Mouse (Mus musculus) G1E (cell line): ENCODE data around the gene Nptxr. TPM values are rescaled to one million over a fixed set of nuclear protein-coding genes. Genes with fewer than 3 reads are reported as not detected.

Experiments used
- ATAC-seq: 2 replicates; pipeline ENCODE4 v1.8.0; 2016; ENCODE audit warnings: mild to moderate bottlenecking; ENCODE audit not compliant: insufficient number of reproducible peaks, poor library complexity, low FRiP score, severe bottlenecking; ENCODE audit errors: extremely low read depth
- DNase-seq: peaks from one replicate; pipeline ENCODE4 v3.0.0; 2012; ENCODE audit warnings: low spot score
- H3K27me3 ChIP-seq: 2 replicates; pipeline ENCODE4 v1.6.1; 2012; ENCODE audit warnings: mild to moderate bottlenecking, low read length, inconsistent platforms; ENCODE audit not compliant: insufficient read depth
- H3K36me3 ChIP-seq: replicated peaks from 2 replicates; pipeline ENCODE3; 2012; ENCODE audit warnings: mild to moderate bottlenecking, inconsistent platforms
- H3K4me1 ChIP-seq: 2 replicates; pipeline ENCODE4 v1.6.1; 2012; ENCODE audit warnings: low read depth, low read length, inconsistent platforms, mixed read lengths; ENCODE audit not compliant: insufficient read depth
- H3K4me3 ChIP-seq: 2 replicates; pipeline ENCODE4 v1.5.1; 2012; ENCODE audit warnings: low read depth, mild to moderate bottlenecking, inconsistent platforms, low read length, moderate library complexity, mixed read lengths
- H3K9me3 ChIP-seq: replicated peaks from 2 replicates; pipeline ENCODE4 v1.6.1; 2012; ENCODE audit warnings: inconsistent platforms
- CTCF ChIP-seq: IDR thresholded peaks from 2 replicates; pipeline ENCODE4 v1.5.1; 2012; ENCODE audit warnings: low read depth, low read length, inconsistent platforms, mixed read lengths
- GATA1 ChIP-seq: IDR thresholded peaks from 2 replicates; pipeline ENCODE4 v1.6.1; 2012; ENCODE audit warnings: borderline replicate concordance, low read length, inconsistent platforms, mixed read lengths
- GATA2 ChIP-seq: IDR thresholded peaks from 2 replicates; pipeline ENCODE4 v1.6.1; 2012; ENCODE audit warnings: low read depth, low read length, inconsistent platforms, borderline replicate concordance
- POLR2AphosphoS5 ChIP-seq: IDR thresholded peaks from 2 replicates; pipeline ENCODE4 v1.6.1; 2012; ENCODE audit warnings: low read depth, low read length, inconsistent platforms; ENCODE audit not compliant: insufficient replicate concordance
- TAL1 ChIP-seq: conservative IDR thresholded peaks from 2 replicates; pipeline ENCODE4 v1.6.1; 2012; ENCODE audit warnings: low read depth, low read length, inconsistent platforms, mixed read lengths
- polyA plus RNA-seq: library from polyadenylated mRNA; stranded (reverse); fragments of >175 nt; gene quantifications from 2 replicates; pipeline ENCODE4 v1.2.3, GENCODE M21; 2012
- total RNA-seq, 2 experiments: library from RNA; stranded (forward) in 1 of 2; stranded (reverse) in 1 of 2; fragments of 200-1000 nt in 1 of 2; fragments of >200 nt in 1 of 2; fragmentation: Nextera tagmentation in 1 of 2; gene quantifications; 2 replicates each; pipeline ENCODE4 v1.2.3; 2014 to 2017

Gene Nptxr
- total and polyA plus RNA-seq, 3 experiments: 0.01 to 0.05 TPM; not detected in 1

DNA sequence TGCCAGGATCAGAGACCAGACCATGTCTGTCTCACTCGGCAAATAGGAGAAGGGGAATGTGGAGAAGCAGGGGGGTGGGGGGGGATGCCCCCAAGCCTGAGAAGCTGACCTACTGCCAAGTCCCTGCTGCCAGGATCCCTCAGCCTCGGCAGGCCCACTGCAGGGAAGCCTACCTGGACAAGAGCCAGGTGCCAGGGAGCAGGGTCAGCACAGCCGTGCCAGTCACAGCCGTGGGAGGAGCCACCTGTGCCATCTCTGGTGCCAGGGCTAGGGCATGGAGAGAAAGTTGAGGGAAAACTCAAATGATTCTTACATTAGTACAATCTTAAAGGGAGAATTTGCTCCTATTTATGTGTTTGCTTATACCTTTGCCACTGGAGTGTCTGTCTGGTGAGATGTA lies 2.3 kb downstream of the Nptxr start:
- DNase-seq: no peak
- no peak for TF ChIP-seq GATA2
- no peak for TF ChIP-seq CTCF
- no peak for TF ChIP-seq POLR2AphosphoS5
- TF ChIP-seq GATA1: no peak
- TF ChIP-seq TAL1: no peak
- Histone ChIP-seq H3K27me3 (peaks cover 12% of the 10 kb centered on the region), H3K9me3 (peaks cover 9% of the 10 kb centered on the region), H3K4me3 (no peak overlapping the region), H3K36me3 (no peaks in the 10 kb centered on the region), H3K4me1 (no peaks in the 10 kb centered on the region)
- ATAC-seq: no peak

DNA sequence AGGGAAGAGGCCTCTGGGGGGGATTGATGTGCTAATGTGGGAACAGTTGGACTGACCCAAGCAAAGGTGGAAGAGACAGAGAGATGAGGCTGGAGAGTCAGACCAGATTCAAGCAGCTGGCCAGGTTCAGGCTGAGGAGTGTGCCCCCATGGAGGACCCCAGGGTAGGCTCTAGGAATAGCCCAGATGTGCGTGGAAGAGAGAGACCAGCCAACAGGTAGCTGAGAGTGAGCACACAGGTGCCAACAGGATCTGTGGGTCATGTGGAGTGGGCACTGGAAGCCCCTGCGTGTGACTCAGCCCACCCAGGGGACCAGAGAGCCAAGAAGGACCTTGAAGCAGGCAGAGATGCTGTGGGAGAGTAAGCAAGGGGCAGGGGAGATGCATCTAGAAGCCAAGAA lies 2.9 kb downstream of the Nptxr start:
- Histone ChIP-seq H3K4me1 (no peaks in the 10 kb centered on the region), H3K4me3 (no peak overlapping the region), H3K9me3 (peaks cover 9% of the 10 kb centered on the region), H3K36me3 (no peaks in the 10 kb centered on the region), H3K27me3 (peaks cover 9% of the 10 kb centered on the region; the same call in 1 of the 2 replicates)
- ATAC-seq: no peak
- no peak for TF ChIP-seq GATA2
- no peak for TF ChIP-seq GATA1
- no peak for TF ChIP-seq TAL1
- TF ChIP-seq POLR2AphosphoS5: no peak
- TF ChIP-seq CTCF: no peak
- no peak for DNase-seq

DNA sequence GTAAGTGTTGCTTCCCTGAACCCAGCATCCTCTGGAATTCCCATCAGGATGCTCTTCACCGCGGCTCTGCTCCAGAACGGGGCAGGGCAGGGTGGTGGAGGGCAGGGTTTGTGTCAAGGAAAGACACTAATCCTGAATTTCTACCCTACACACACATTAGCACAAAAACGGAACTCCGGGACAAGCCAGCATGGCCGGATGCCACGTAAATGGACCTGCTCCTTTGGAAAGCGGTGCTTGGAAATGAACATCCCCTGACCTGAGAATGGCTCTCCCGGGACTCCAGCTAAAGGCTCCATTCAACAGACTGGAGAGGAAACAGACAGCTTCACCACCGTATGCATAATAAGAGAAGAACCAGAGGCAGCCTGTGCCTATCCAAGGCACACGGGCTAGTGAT lies 3.9 kb downstream of the Nptxr start:
- Histone ChIP-seq H3K9me3 (peaks cover 9% of the 10 kb centered on the region), H3K27me3 (peaks cover 9% of the 10 kb centered on the region; the same call in 1 of the 2 replicates), H3K4me3 (no peak overlapping the region), H3K36me3 (no peaks in the 10 kb centered on the region), H3K4me1 (no peaks in the 10 kb centered on the region)
- DNase-seq (no peak), ATAC-seq (no peak)
- no peak for TF ChIP-seq CTCF
- no peak for TF ChIP-seq GATA1
- TF ChIP-seq GATA2: no peak
- no peak for TF ChIP-seq POLR2AphosphoS5
- TF ChIP-seq TAL1: no peak

DNA sequence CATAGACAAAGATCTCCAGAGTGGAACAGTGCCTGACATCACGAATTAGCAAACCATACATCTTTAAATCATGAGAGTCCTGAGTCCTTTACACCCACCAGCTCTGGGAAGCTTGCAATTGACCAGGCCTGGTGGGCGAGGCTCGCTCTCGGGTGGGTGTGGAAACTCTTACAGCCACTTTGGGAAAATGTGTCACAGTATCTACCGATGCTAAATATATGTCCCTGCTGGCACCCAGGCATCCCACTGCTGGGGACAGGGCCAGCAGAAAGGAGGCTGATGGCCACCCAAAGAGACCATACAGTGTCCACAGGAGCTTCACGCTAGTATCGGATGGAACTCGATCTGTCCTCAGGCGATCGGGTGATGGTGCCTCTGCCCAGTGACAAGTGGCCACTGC lies 6.0 kb downstream of the Nptxr start:
- H3K4me1 ChIP-seq: no peaks in the 10 kb centered on the region
- peaks cover 1% of the 10 kb centered on the region for H3K9me3 ChIP-seq
- DNase-seq: no peak
- peaks cover 7% of the 10 kb centered on the region; the same call in 1 of the 2 replicates for H3K27me3 ChIP-seq
- no peak overlapping the region for H3K4me3 ChIP-seq
- TF ChIP-seq POLR2AphosphoS5 (no peak), CTCF (no peak), GATA1 (no peak), GATA2 (no peak), TAL1 (no peak)
- no peak for ATAC-seq
- H3K36me3 ChIP-seq: no peaks in the 10 kb centered on the region

DNA sequence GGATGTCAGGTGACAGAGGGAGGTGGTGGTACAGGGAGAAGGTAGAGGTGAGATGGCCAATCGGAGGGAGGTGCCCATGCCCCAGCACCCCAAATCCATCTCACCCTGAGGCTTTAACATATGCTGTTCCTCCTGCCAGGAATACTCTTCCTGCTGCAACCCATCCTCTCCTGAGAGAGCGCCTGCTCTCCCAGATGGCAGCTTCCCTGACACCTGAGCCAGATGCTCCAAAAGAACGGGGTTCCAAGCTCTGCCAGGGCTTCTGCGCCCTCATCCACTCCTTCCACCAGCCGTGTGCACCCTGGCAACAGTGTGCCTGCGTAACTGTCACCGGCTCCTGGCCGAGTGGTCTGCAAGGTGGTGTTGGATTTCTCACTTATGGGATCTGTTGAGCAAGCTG lies 6.9 kb downstream of the Nptxr start:
- H3K36me3 ChIP-seq: no peaks in the 10 kb centered on the region
- H3K4me1 ChIP-seq: no peaks in the 10 kb centered on the region
- ATAC-seq (no peak), DNase-seq (no peak)
- peaks cover 7% of the 10 kb centered on the region; the same call in 1 of the 2 replicates for H3K27me3 ChIP-seq
- TF ChIP-seq POLR2AphosphoS5: no peak
- no peak for TF ChIP-seq TAL1
- no peak for TF ChIP-seq GATA2
- TF ChIP-seq CTCF: no peak
- TF ChIP-seq GATA1: no peak
- no peak overlapping the region for H3K4me3 ChIP-seq
- no peaks in the 10 kb centered on the region for H3K9me3 ChIP-seq

DNA sequence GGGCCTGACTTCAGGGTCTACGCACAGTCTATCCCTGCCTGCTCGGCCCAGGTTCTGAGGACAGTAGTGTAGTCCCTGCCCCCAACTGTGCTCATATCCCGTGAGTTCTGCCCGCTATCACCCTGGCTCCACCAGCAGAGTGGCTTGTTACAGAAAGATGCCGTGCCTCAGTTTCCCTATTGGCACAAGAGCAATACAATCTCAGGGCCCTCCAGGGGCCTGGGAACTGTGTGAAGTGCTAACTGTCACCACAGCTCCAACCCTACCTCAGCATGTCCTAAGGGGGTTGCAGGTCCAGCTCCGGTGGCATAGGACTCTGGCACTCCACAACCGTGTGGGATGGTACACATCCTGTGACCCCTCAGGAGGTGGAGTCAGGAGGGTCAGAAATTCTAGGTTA lies 7.5 kb downstream of the Nptxr start:
- no peak for ATAC-seq

More for the DNA sequence above, 7.5 kb downstream of the Nptxr start:
- H3K4me1 ChIP-seq: no peaks in the 10 kb centered on the region
- no peaks in the 10 kb centered on the region for H3K9me3 ChIP-seq
- TF ChIP-seq POLR2AphosphoS5 (no peak), TAL1 (no peak), GATA2 (no peak), CTCF (no peak), GATA1 (no peak)
- H3K36me3 ChIP-seq: no peaks in the 10 kb centered on the region
- no peak for DNase-seq
- H3K4me3 ChIP-seq: no peak overlapping the region
- peaks cover 7% of the 10 kb centered on the region; the same call in 1 of the 2 replicates for H3K27me3 ChIP-seq
